ENCODE assay signal across 23 mouse cellular contexts in genomic region chr1:169080686-169081085, GRCm38 (mm10).
"Had no signal": no experiment of that assay in that cellular context is flagged by ENCODE, and none has a peak within 500 bp of the region (broad histone marks: within the 10 kb centered on the region; RNA-seq: fewer than 3 reads in every experiment).

No protein-coding gene starts in this region.

- DNase-seq: gastrocnemius, adult 2 months; gastrocnemius, postnatal 10 days; gastrocnemius, postnatal 25 days; heart, adult 18-20 months; heart, postnatal 10 days; heart, postnatal 4 days; kidney, adult 18-20 months; kidney, adult 8-10 months; kidney, postnatal 10 days; kidney, postnatal 25 days; kidney, postnatal 4 days; liver; liver, embryonic 13.5 days had no signal

- H3K27ac ChIP-seq: gastrocnemius, adult 2 months; heart, embryonic 10.5 days; hindbrain, embryonic 10.5 days; hindbrain, embryonic 12.5 days; hindbrain, embryonic 14.5 days; intestine, embryonic 15.5 days; left cerebral cortex, adult 2 months; limb, embryonic 10.5 days; limb, embryonic 12.5 days; liver, embryonic 13.5 days; liver, embryonic 15.5 days had no signal

- H3K4me3 ChIP-seq: gastrocnemius, adult 2 months; heart, embryonic 10.5 days; heart, embryonic 12.5 days; hindbrain, embryonic 10.5 days; hindbrain, embryonic 12.5 days; intestine, embryonic 15.5 days; left cerebral cortex, adult 2 months; limb, embryonic 10.5 days; limb, embryonic 12.5 days; liver, embryonic 13.5 days; liver, embryonic 15.5 days had no signal
